Mouse (Mus musculus) cerebellum, postnatal 25 days (tissue): ENCODE data around the gene Srsf3.
"Not testable (repeated sequence)": the region's sequence is repeated elsewhere in the genome, so short reads cannot be mapped to it uniquely, and the experiment has no call there.

Experiments
- DNase-seq, 2 experiments: peaks; one replicate each; pipeline ENCODE4 v3.0.0; 2021; ENCODE audit warnings: mixed read lengths in 2 of 2

Gene Srsf3

DNA sequence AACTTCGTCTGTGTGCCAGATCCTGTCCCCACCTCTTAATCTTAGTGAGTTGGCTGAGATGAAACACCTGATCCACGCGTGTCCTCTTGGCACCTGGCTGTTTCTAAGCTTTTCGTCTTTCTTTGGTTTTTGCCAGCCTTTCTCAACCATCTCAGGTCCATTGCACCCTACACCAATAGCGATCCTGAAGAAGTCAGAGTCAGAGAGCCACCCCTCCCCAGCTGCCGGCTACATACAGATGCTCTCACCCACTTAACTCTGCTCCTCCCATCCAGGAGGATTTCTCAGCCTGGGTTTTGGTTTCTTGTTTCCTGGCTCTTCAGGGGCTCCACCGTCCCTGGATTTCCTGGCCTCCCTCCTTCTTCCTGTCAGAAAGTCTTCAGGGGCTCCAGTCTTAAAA, 13.0 kb upstream of the Srsf3 start:
- DNase-seq = no peak

DNA sequence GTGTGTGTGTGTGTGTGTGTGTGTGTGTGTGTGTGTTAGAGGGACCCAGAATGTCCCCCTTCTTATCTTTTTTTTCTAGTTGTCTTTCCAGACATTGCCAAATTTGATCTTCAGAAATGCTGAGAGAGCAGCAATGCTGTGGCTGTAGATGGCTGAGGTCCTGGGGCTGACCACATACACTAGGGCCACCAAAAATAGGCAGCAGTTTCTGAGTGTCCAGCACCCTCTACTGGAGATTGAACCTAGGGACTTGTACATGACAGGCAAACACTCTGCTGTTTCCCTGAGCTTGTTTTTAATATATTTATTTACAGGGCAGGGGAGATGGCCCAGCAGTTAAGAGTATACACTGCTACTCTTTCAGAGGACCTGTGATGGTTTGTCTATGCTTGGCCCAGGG, 12.0 kb upstream of the Srsf3 start:
- no peak for DNase-seq

DNA sequence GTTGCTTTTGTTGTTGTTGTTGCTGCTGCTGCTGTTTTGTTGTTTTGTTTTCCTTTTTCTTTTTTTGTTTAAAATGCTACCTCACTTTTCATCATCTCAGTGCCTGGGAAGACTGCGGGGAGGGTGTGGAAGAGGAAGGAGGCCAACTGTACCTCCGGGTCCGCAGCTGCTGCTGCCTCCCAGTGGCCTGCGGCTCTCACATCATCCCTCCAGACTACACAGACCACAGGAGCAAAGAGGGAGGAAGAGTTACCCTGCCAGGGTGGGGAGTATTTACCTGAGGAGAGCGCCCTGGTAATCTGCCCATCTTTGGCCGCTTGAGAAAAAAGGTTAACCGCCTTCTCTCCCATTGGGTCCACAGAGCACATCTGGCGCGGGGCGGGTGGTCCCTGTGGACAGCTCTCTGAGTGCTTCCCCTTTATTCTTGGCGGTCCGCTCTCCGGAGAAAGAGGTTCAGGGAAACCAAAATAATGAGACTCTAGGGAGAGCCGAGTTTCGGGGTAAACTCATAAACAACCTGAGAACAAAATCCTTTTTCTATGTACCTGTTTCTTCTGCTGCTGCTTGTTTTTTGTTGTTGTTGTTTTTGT, 10.1 kb upstream of the Srsf3 start:
- DNase-seq = peak in 1 of 2 experiments; percentile 26

DNA sequence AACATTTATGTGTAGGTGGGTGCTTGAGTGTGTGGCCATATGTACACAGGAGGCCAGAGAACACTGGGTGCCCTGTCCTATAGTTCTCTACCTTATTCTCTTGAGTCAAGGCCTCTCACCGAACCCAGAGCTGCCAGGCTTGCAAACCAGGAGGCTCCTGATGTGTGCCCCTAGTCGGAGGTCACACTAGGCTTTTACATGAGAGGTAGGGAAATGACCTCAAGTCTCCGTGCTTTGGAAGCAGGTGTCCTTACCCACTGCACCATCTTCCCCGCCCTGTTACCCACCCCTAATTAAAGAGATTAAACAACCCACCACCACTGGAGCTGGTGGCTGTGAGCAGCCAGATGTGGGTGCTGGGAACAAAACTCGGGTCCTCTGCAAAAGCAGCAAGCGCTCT, 9.1 kb upstream of the Srsf3 start:
- DNase-seq = no peak

DNA sequence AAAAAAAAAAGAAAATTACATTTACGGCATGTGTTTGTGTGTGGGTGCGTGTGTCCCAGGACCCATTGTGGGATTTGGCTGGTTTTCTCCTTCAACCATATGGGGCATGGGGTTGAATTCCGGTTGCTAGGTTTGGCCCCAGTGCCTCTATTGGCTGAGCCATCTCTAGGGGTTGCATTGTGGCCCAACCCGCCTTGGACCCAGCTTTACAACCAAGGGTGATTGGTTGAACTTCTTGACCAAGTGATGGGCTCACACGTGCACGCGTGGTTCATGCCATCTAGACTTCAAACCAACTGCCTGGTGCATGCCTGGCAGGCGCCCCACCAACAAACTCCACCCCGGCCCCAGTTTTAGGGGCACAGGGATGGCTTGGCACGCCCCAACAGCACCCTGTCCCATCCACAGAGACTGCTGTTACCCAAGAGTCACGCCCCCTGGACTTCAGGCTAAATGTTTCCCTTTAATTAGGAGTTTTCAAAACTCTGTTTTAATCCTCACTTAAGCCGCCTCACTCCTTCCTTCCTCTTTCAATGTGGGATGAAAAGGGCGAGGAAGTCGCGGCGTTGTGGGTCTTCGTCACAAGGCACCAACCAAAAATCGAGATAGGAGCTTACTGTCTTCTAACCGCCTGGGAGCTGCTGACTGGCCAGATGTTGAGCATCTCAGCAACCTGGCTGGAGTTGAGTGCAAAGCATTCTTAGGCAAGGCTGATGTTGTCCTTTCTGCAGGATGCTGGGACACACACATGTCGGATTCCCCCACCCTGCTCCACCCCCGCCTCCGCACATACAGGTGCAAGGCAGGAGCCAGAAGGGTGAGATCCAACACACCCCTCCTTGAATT, 8.2 kb upstream of the Srsf3 start:
- DNase-seq = no peak

DNA sequence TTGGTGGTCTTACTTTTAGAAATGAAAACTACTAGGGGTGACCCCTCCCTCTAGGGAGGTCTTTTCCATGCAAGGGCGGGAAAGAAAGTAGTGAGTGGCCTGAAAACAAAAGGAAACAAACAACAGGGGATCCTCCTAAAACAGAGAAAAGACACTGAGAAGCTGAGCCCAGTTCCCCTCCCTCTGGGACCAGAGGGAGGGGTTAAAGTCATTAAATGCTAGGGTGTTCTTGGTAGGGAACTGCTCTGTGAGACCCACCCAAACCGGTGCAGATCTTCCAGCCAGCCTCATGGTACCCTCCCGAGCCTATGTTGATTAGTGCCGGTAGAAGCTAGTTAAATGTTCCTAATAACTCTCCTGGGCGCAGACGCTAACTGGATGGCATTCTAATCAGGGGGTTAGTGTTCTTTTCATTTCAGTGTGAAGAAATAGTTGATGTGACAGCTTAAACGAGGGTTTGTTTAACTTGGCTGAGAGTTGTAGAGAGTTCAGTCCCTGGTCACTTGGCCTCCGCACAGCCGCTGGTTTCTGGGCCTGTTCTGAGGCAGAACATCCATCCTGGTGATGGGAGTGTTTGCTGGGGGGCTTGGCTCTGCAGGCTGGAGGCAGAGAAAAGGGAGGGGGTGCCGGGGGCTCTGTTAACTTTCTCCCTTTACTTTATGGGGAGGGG, 7.4 kb upstream of the Srsf3 start:
- no peak for DNase-seq

GRCm38 (mm10) chr17:29026652-29027356, 5.6 kb upstream of the Srsf3 start:
- no peak for DNase-seq

DNA sequence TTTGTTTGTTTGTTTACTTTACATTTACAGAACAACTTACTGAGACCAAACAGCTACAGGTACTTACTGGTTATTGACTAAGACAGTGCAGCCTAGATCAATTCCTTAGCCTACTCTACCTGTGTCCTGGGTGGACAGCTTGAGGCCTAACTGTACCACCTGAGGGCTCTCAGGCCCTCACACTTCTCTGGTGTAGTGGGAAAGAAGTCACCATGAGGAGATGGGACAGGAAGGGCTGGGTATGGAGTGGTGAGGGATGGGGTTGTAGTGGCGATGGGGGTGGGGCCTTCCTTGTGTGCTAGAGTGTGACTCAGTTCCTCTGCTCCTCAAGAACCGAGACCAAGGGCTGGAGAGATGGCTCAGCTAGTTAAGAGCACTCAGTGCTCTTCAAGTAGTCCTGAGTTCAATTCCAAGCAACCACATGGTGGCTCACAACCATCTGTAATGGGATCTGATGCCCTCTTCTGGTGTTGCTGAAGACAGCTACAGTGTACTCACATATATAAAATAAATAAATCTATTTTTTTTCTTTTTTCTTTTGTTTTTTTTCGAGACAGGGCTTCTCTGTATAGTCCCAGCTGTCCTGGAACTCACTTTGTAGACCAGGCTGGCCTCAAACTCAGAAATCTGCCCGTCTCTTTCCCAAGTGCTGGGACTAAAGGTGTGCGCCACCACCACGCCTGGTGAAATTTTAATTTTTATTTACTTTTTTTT, 1.9 kb upstream of the Srsf3 start:
- DNase-seq = no peak

- DNase-seq = not testable (repeated sequence)
Measured at GRCm38 (mm10) chr17:29031085-29031711, 1.2 kb upstream of the Srsf3 start.

DNA sequence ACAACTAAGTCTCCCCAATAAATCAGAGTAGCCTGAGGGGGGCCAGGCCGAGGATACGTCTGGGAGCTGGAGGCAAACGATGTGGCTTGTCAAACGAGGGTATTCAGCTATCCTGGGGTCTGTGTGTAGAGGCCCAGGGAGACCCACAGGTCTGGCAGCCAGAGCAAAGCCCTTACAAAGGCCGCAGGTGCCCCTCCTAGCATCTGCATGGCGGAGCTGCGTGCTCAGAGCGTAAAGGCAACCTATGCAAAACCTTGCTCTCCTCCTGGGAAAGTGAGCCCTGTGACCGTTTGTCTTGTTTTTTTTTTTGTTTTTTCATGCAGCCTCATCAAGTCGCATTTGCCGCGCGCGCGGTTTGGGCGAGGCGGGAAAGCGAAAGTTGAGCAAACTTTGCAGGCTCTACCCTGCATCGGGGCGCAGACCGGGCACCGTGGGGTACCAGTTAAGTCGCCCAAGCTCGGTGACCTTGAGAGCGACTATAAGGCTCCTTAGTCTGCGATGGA, 606 bp upstream of the Srsf3 start:
- DNase-seq = no peak

DNA sequence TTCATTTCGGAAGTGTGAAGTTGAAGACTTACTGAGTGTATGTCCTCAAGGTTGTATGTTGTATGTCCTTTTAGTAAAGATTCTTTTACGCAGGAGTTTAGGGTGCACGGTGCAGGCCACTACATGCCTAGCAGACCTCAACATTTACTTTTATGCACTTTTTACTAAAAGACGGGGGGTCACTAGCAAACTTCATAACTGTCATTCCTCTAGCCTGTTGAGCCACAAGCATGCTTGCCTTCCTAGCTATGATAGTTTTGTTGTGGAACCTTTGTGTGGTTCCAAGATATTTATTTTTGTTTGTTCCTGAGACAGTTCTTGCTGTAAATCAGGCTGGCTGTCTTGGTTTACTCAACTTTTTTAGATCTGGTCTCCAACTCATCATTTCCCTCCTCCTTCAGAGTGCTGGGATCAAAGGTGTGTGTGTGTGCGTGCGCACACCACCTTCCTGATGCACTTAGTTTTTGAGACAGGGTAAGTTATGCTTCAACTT, 1.2 kb downstream of the Srsf3 start:
- DNase-seq = no peak

- no peak for DNase-seq
Measured at GRCm38 (mm10) chr17:29034264-29034663, 1.8 kb downstream of the Srsf3 start.

GRCm38 (mm10) chr17:29035506-29035905, 3.1 kb downstream of the Srsf3 start:
- peak in 1 of 2 experiments; percentile 57 for DNase-seq

GRCm38 (mm10) chr17:29039351-29039750, 6.9 kb downstream of the Srsf3 start:
- peak in 1 of 2 experiments; percentile 30 for DNase-seq

DNA sequence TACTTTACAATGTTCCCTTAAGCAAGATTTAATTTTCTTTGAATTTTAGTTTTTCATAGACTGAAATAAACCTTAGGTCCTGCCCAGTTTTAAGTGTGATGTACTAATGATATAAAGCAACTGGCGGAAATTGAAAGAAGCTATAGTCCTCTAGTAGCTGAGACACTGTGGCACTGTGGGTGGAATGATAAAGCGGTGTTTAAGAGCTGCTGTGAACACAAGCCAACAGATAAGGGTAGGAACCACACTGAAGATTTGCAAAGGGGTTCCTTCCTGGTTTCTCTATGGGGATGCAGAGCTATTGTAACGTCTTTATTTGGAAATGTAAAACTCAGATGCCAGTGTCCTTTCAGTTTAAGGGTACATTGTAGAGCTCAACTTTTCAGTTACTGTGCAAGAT, 9.2 kb downstream of the Srsf3 start:
- DNase-seq = not testable (repeated sequence)

- no peak for DNase-seq
Measured at GRCm38 (mm10) chr17:29042569-29042968, 10.1 kb downstream of the Srsf3 start.

DNA sequence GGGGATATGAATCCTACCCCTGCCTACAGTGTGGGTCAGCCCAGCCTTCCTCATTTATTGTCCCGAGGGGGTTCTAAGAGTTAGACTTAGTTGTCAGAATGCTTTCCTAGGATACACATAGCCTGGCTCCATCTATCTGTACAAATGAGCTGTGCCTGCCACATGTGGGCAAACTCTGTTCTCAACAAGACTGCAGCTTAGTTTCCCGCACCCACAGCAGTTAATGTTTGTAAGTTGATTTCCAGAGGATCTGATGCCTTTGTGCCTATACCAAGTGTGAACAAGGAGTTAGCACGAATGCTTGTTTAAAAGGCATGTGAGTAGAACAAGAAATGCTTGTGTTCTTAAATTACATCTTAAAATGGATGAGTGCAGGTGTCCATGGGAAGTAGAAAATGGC, 11.2 kb downstream of the Srsf3 start:
- DNase-seq = no peak

GRCm38 (mm10) chr17:29044146-29044924, 11.9 kb downstream of the Srsf3 start:
- DNase-seq = no peak

- no peak for DNase-seq
Measured at GRCm38 (mm10) chr17:29044925-29045319, 12.5 kb downstream of the Srsf3 start.

DNA sequence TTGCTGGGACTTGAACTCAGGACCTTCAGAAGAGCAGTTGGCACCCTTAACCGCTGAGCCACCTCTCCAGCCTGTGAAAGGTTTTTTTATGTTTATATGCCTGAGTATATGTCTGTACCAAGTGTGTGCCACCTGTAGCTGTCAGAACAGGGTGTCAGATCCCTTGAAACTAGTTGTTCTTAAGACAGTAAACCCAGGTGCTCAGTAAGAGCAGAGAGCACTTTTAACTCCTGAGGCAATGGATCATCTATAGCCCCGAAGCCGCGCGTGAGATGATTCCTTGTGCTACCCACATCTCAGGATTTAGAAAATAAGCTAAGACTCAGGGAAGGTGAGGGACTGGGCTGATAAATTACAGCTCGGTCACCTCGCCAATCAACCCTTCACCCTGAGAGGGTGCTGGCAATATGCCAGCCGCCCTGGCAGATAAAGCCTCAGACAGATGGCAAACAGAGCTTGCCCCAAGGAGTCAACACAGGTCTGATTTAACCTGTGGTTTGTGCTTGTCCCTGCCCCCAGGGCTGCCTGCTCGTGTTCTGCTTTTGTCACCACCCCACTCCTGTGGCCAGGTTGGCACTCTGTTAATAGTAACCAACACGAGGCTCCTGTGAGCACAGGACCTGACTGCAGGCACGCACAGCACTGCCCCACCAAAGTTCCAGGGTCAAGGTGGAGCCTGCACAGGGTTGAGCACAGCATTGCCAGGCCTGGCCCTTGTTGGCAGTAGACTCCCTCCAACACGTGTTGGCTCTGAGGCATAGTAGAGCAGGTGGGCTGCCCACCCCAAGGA, 13.5 kb downstream of the Srsf3 start:
- peak; percentile 85 to 86 for DNase-seq
